Mouse (Mus musculus) megakaryocyte, embryonic 14.5 days (primary cell): ENCODE data around the gene Rnf169.

Source experiments
- FLI1 ChIP-seq: IDR thresholded peaks from 2 replicates; pipeline ENCODE4 v1.6.1; 2012; ENCODE audit warnings: low read length, inconsistent platforms, mixed read lengths
- GATA1 ChIP-seq: IDR thresholded peaks from 3 replicates; pipeline ENCODE4 v1.6.1; 2012; ENCODE audit warnings: mixed read lengths, low read length, inconsistent platforms, borderline replicate concordance

DNA sequence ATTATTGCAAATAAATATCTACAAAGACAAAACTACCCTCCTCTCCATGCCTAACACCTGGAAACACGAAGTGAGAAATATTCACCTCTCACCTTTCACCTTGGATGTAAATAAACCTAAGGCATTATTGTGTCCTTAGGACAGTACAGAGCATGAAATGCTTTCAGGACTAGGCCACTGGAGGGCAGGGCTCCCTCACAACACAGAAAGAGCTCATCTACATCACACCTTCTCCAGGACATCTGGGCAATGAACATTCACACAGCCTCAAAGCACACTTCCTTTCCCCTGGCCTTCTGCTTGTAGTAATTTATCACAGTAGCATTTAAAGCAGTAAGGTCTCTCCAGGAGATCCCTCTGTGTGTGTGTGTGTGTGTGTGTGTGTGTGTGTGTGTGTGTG is 44.5 kb downstream of the Rnf169 start:
- TF ChIP-seq GATA1 (no peak), FLI1 (no peak)
